31 mouse cellular contexts compared by ENCODE assay signal in genomic region chr9:108955846-108956245, GRCm38 (mm10). TPM values are rescaled to one million over a fixed set of nuclear protein-coding genes. Genes with fewer than 3 reads are reported as not detected.
DNase-seq lines count a peak whose midpoint lies in the region; ATAC-seq and TF ChIP-seq lines count a peak whose summit lies in the region.
"Had no signal": no experiment of that assay in that cellular context is flagged by ENCODE, and none has a peak within 500 bp of the region (broad histone marks: within the 10 kb centered on the region; RNA-seq: fewer than 3 reads in every experiment).

No protein-coding gene starts in this region.

- no peak overlapping the region for H3K4me3 ChIP-seq in kidney, embryonic 14.5 days (ENCODE audit: low read length)
- H3K4me3 ChIP-seq in liver, adult 2 months (ENCODE audit: insufficient read depth, low read depth, low read length) = no peak overlapping the region
- H3K4me3 ChIP-seq in liver, embryonic 12.5 days = no peak overlapping the region
- H3K4me3 ChIP-seq: embryonic facial prominence, embryonic 10.5 days; embryonic facial prominence, embryonic 13.5 days; erythroblast, embryonic 14.5 days; forebrain, embryonic 12.5 days; forebrain, embryonic 15.5 days; heart, adult 2 months; heart, embryonic 10.5 days; heart, embryonic 13.5 days had no signal

- no peak overlapping the region for H3K9ac ChIP-seq in kidney, embryonic 14.5 days (ENCODE audit: low read depth, low read length)
- no peak overlapping the region for H3K9ac ChIP-seq in liver, adult 2 months (ENCODE audit: low read depth, low read length)
- H3K9ac ChIP-seq in liver, embryonic 12.5 days = no peak overlapping the region
- H3K9ac ChIP-seq: embryonic facial prominence, embryonic 13.5 days; forebrain, embryonic 12.5 days; forebrain, embryonic 15.5 days; heart, embryonic 13.5 days; hindbrain, embryonic 14.5 days had no signal

- no peak for TF ChIP-seq POLR2A in liver, adult 2 months (IDR thresholded peaks at IDR 0.05; ENCODE audit: extremely low read depth, insufficient read depth, low read length)

- 0 out of 2 replicates have a peak, but pooled peaks cover 5% of the 10 kb centered on the region for H3K4me1 ChIP-seq in kidney, embryonic 14.5 days (ENCODE audit: control insufficient read depth, insufficient read depth, low read length)
- H3K4me1 ChIP-seq in liver, adult 2 months (ENCODE audit: control insufficient read depth, insufficient read depth, low read length) = no peaks in the 10 kb centered on the region
- H3K4me1 ChIP-seq in liver, embryonic 12.5 days = no peaks in the 10 kb centered on the region
- H3K4me1 ChIP-seq: forebrain, embryonic 12.5 days; forebrain, embryonic 15.5 days had no signal

- no peak for ATAC-seq in kidney, embryonic 14.5 days (ENCODE audit: low FRiP score, low TSS enrichment)
- no peak for ATAC-seq in liver, embryonic 12.5 days
- ATAC-seq: forebrain, embryonic 15.5 days; hindbrain, postnatal 0 days; Patski had no signal

- WGBS in kidney, embryonic 14.5 days = 92% methylated on average over 11 of the region's 11 CpGs
- WGBS in liver, adult 2 months = 69% methylated on average over 11 of the region's 11 CpGs
- 85% methylated on average over 11 of the region's 11 CpGs for WGBS in liver, embryonic 12.5 days (ENCODE audit: insufficient replicate concordance)

- TF ChIP-seq CTCF in liver, adult 2 months (IDR thresholded peaks at IDR 0.05; ENCODE audit: low read depth, low read length) = no peak

- no peak overlapping the region for H3K4me2 ChIP-seq in kidney, embryonic 14.5 days (replicated peaks; ENCODE audit: low read depth, low read length)
- H3K4me2 ChIP-seq in liver, embryonic 12.5 days = no peak overlapping the region
- H3K4me2 ChIP-seq: embryonic facial prominence, embryonic 13.5 days; forebrain, embryonic 12.5 days; forebrain, embryonic 15.5 days; heart, embryonic 13.5 days; hindbrain, embryonic 14.5 days had no signal

- H3K27ac ChIP-seq in kidney, embryonic 14.5 days (ENCODE audit: low read depth, low read length) = no peak overlapping the region
- H3K27ac ChIP-seq in liver, adult 2 months (replicated peaks; ENCODE audit: insufficient read depth, low read depth, low read length) = no peak overlapping the region
- no peak overlapping the region for H3K27ac ChIP-seq in liver, embryonic 12.5 days
- H3K27ac ChIP-seq: embryonic facial prominence, embryonic 10.5 days; embryonic facial prominence, embryonic 13.5 days; forebrain, embryonic 12.5 days; forebrain, embryonic 15.5 days; heart, adult 2 months; heart, embryonic 10.5 days; heart, embryonic 13.5 days; hindbrain, embryonic 14.5 days; hindbrain, postnatal 0 days had no signal

- peaks cover 8% of the 10 kb centered on the region; the same call in 1 of the 2 replicates for H3K27me3 ChIP-seq in kidney, embryonic 14.5 days (ENCODE audit: control insufficient read depth, insufficient read depth, low read length)
- no peaks in the 10 kb centered on the region for H3K27me3 ChIP-seq in liver, adult 2 months (ENCODE audit: control insufficient read depth, insufficient read depth, low read length)
- peaks cover 49% of the 10 kb centered on the region for H3K27me3 ChIP-seq in liver, embryonic 12.5 days (replicated peaks)
- H3K27me3 ChIP-seq: CH12.LX, Patski had no signal

- DNase-seq in kidney, adult 11 months = peak; percentile 69
- peak; percentile 57 for DNase-seq in kidney, adult 8-10 months
- DNase-seq in kidney, postnatal 14 days = no peak
- DNase-seq in liver, adult 2 months (ENCODE audit: extremely low read depth, low read depth, low spot score) = peak; percentile 49
- DNase-seq: adrenal gland, postnatal 10 days; adrenal gland, postnatal 36 days; B cell, adult 2 months; cerebellum, adult 18-20 months; cerebellum, adult 9-10 months; embryo, embryonic 11 days; gastrocnemius, postnatal 36 days; heart, adult 2 months; heart, postnatal 14 days; heart, postnatal 4 days had no signal

- no peaks in the 10 kb centered on the region for H3K36me3 ChIP-seq in kidney, embryonic 14.5 days (ENCODE audit: control insufficient read depth, insufficient read depth, low read length)
- no peaks in the 10 kb centered on the region for H3K36me3 ChIP-seq in liver, adult 2 months (ENCODE audit: control insufficient read depth, insufficient read depth, low read length)
- peaks cover 1% of the 10 kb centered on the region; the same call in 1 of the 2 replicates for H3K36me3 ChIP-seq in liver, embryonic 12.5 days

- no peaks in the 10 kb centered on the region for H3K79me2 ChIP-seq in liver, adult 2 months (ENCODE audit: control insufficient read depth, insufficient read depth, low read length)

- no peaks in the 10 kb centered on the region for H3K9me3 ChIP-seq in kidney, embryonic 14.5 days (ENCODE audit: control insufficient read depth, low read length)
- H3K9me3 ChIP-seq in liver, embryonic 12.5 days (replicated peaks) = no peaks in the 10 kb centered on the region
- H3K9me3 ChIP-seq: embryonic facial prominence, embryonic 10.5 days; embryonic facial prominence, embryonic 13.5 days; forebrain, embryonic 12.5 days; forebrain, embryonic 15.5 days; G1E; heart, embryonic 10.5 days; heart, embryonic 13.5 days had no signal

RNA-seq across cellular contexts. Expression of gene Col7a1, which starts 2.5 kb away (rescaled TPM):
- 3.5 and 5.4 TPM in 2 replicates for polyA plus RNA-seq in kidney, embryonic 14.5 days (2014; fragmentation: Nextera tagmentation; extraction: Ambion mirVana)
- 0.07 and 0.46 TPM in 2 replicates for total RNA-seq in liver, adult 2 months (2014; rRNA removed)
- 0.19 and 0.23 TPM in 2 replicates for polyA plus RNA-seq in liver, adult 2 months (2012; rRNA removed)
- 0.31 and 0.68 TPM in 2 replicates for polyA plus RNA-seq in liver, embryonic 12.5 days (2016; fragmentation: Nextera tagmentation; extraction: Ambion mirVana)

RNA-seq across cellular contexts. Expression of gene Uqcrc1, which starts 19.4 kb away (rescaled TPM):
- polyA plus RNA-seq in kidney, embryonic 14.5 days (2014; fragmentation: Nextera tagmentation; extraction: Ambion mirVana) = 482 and 520 TPM in 2 replicates
- 323 and 384 TPM in 2 replicates for total RNA-seq in liver, adult 2 months (2014; rRNA removed)
- polyA plus RNA-seq in liver, adult 2 months (2012; rRNA removed) = 623 and 677 TPM in 2 replicates
- polyA plus RNA-seq in liver, embryonic 12.5 days (2016; fragmentation: Nextera tagmentation; extraction: Ambion mirVana) = 384 and 405 TPM in 2 replicates

RNA-seq across cellular contexts. Expression of gene Ucn2, which starts 30.0 kb away (rescaled TPM):
- 0.24 TPM in 1 of 2 replicates, not detected in the other for polyA plus RNA-seq in kidney, embryonic 14.5 days (2014; fragmentation: Nextera tagmentation; extraction: Ambion mirVana)
- not detected in 2 replicates for total RNA-seq in liver, adult 2 months (2014; rRNA removed)
- not detected in 2 replicates for polyA plus RNA-seq in liver, adult 2 months (2012; rRNA removed)
- 0.11 TPM in 1 of 2 replicates, not detected in the other for polyA plus RNA-seq in liver, embryonic 12.5 days (2016; fragmentation: Nextera tagmentation; extraction: Ambion mirVana)
- total RNA-seq: CH12.LX; granulocyte monocyte progenitor cell, adult 5-6 weeks; heart, adult 2 months; heart, postnatal 4 days; hindbrain, postnatal 0 days had no signal
- polyA plus RNA-seq: embryonic facial prominence, embryonic 10.5 days; erythroblast, embryonic 14.5 days; forebrain, embryonic 12.5 days; forebrain, embryonic 15.5 days; G1E; heart, adult 2 months; heart, embryonic 10.5 days; heart, embryonic 13.5 days; heart, embryonic 16.5 days; hindbrain, embryonic 11.5 days; hindbrain, postnatal 0 days had no signal

RNA-seq across cellular contexts. Expression of gene Pfkfb4, which starts 35.7 kb away (rescaled TPM):
- polyA plus RNA-seq in kidney, embryonic 14.5 days (2014; fragmentation: Nextera tagmentation; extraction: Ambion mirVana) = 6.4 and 10.1 TPM in 2 replicates
- total RNA-seq in liver, adult 2 months (2014; rRNA removed) = 1.0 and 1.7 TPM in 2 replicates
- polyA plus RNA-seq in liver, adult 2 months (2012; rRNA removed) = 1.1 and 1.4 TPM in 2 replicates
- 3.4 and 4.4 TPM in 2 replicates for polyA plus RNA-seq in liver, embryonic 12.5 days (2016; fragmentation: Nextera tagmentation; extraction: Ambion mirVana)

RNA-seq across cellular contexts. Expression of gene Tmem89, which starts 41.4 kb away (rescaled TPM):
- polyA plus RNA-seq in kidney, embryonic 14.5 days (2014; fragmentation: Nextera tagmentation; extraction: Ambion mirVana) = not detected in 2 replicates
- total RNA-seq in liver, adult 2 months (2014; rRNA removed) = not detected in 2 replicates
- 0.12 TPM in 1 of 2 replicates, not detected in the other for polyA plus RNA-seq in liver, adult 2 months (2012; rRNA removed)
- polyA plus RNA-seq in liver, embryonic 12.5 days (2016; fragmentation: Nextera tagmentation; extraction: Ambion mirVana) = not detected in 2 replicates
- total RNA-seq: adrenal gland, postnatal 10 days; adrenal gland, postnatal 36 days; CH12.LX; G1E; gastrocnemius, postnatal 36 days; granulocyte monocyte progenitor cell, adult 5-6 weeks; heart, adult 2 months; heart, postnatal 4 days had no signal
- polyA plus RNA-seq: embryonic facial prominence, embryonic 10.5 days; embryonic facial prominence, embryonic 13.5 days; erythroblast, embryonic 14.5 days; forebrain, embryonic 12.5 days; forebrain, embryonic 15.5 days; G1E; heart, embryonic 10.5 days; heart, embryonic 13.5 days; heart, embryonic 16.5 days; Patski had no signal
